Mouse (Mus musculus) CD8-positive naive resting alpha-beta T cell, adult 2 months (primary cell): ENCODE results near the gene Cntnap1.
A peak's percentile ranks its signal among the peaks of the same experiment; 100 is the strongest.

Experiments
- DNase-seq, 2 experiments: peaks; one replicate each; pipeline ENCODE4 v3.0.0; 2022; ENCODE audit warnings: low read depth in 2 of 2, low spot score in 2 of 2

Cntnap1 gene

GRCm38 (mm10) chr11:101211970-101212369 is 41.6 kb downstream of the Cntnap1 start:
- DNase-seq = peak; percentile 39 to 74

- no peak for DNase-seq
Measured at GRCm38 (mm10) chr11:101216936-101217335, 46.6 kb downstream of the Cntnap1 start.

- DNase-seq = peak; percentile 2 to 41
Measured at GRCm38 (mm10) chr11:101218436-101219055, 48.2 kb downstream of the Cntnap1 start.

DNA sequence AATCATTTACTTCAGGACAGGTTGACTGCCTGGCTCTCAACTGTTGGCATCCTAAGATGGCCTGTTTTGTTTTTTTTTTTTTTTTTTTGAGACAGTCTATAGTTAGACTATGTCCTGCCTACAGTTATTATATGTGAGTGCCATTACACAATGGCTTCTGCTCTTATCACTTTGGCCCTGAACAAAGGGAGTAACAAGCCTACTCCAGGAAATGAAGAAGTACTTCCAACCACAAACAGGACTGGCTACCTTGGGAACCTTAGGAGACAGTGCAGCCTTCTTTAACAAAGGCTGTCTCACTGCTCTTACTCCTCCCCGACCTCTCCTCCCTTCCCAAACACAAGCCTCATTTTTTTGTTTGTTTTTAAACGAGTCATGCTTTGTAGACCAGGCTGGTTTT is 50.5 kb downstream of the Cntnap1 start:
- no peak for DNase-seq

GRCm38 (mm10) chr11:101221306-101221986 is 51.1 kb downstream of the Cntnap1 start:
- DNase-seq = no peak

DNA sequence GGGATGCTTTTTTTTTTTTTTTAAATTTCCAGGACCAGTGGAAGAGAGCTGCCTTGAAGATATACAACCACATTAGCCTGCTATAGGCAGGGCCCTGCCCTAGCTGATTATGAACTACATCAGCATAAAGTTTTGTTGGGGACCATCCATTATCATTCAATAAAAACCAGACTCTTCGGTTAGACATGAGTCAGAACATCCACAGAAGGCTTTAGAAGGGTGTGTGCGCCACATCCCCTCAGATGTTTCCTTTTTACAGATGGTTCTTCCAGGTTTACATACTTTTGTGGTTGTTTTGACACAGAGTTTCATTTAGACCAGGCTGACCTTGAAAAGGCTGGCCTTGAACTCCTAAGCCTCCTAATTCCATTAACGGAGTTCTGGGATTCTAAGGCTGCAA is 54.0 kb downstream of the Cntnap1 start:
- no peak for DNase-seq

GRCm38 (mm10) chr11:101225331-101226064 is 55.2 kb downstream of the Cntnap1 start:
- no peak for DNase-seq

- peak; percentile 93 to 95 for DNase-seq
Measured at GRCm38 (mm10) chr11:101226065-101226701, 55.9 kb downstream of the Cntnap1 start, which contains the start of gene Ezh1. Gene Ezh1 (minus strand): TSS chr11:101226463.

DNA sequence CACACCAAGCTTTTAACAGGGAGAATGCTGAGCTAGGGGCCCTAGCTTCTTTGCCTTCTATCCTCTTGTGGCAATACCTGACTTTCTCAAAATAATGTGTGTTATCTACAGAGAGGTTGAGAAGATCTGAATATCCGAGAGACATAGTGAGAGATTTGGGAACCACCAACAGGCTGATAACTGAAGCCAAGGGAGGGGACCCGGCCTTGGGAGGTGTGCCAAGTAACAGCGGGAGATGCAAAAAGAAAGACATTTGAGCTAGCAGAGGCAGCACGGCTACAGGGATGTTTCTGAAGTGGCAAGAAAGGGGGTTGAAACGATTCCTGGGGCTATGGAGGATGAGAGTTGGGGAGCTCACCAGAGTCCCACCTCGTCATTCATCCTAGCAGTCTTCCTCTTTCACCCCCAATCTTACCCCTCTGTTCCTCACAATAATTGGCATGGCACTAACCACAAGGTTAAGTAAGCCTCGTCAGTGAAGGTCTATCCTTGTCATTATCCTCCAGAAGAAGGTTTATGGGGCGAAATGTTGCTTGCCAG is 59.1 kb downstream of the Cntnap1 start:
- DNase-seq = no peak

GRCm38 (mm10) chr11:101230061-101230511 is 59.8 kb downstream of the Cntnap1 start:
- DNase-seq = no peak

DNA sequence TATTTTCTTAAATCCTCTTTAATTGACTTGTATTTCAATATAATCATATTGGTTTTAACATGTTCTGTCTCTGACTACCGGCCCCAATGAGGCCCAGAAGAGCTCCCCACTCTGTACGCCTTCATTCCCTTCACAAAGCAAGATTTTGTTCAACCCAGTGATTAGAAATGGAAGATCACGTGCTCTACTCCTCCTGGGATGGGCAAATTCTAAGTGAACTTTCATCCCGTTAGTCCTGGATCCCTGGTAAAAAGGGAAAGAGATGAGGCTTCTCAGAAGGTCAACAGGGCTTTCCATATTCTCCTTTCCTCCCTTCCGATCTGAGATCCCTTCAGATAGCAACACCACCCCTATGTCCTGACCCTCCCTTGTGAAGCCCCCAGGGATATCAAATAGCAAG is 60.2 kb downstream of the Cntnap1 start:
- DNase-seq = no peak

DNA sequence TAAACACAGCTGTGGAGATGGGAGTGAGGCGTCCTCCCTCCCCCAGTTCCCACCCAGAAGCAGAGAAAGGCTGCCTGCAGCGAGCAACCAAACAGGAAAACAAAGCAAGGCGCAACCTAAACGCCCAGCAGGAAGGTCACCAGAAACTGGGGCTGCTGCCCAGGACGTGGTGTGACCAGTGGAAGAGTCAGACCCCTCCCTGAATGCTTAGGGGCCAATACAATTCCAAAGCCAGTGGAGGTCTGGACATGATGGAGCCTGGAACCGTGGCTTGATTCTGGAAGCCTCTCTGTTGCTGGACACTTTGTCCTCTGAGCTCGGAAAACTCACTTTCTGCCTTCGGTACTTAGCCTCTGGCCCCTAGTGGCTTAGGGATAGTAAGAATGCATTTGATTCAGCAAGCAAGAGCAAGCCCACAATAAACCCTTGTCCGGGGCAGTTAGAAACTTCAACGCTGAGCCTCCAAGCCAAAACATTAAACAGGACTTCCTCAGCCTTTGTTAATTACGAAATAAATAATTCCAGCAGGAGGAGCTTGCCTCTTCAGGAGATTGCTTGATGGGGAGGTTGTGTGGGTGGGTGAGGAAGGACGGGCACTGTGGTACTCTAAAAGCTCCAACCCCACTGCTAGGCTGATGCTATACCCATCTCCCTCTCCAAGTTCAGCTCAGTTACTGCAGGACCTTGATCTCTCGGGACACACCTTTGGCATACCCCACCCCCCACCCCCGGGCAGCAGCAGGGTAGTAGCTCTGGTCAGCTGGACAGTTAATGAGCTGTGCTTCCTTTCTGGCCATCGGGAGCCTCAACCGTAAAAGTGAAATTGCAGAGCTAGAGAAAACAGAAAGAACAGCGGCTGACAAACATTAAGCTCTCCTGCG is 60.9 kb downstream of the Cntnap1 start:
- no peak for DNase-seq

GRCm38 (mm10) chr11:101232010-101232839 is 61.9 kb downstream of the Cntnap1 start:
- no peak for DNase-seq

- DNase-seq = no peak
Measured at GRCm38 (mm10) chr11:101233240-101233639, 62.9 kb downstream of the Cntnap1 start.

DNA sequence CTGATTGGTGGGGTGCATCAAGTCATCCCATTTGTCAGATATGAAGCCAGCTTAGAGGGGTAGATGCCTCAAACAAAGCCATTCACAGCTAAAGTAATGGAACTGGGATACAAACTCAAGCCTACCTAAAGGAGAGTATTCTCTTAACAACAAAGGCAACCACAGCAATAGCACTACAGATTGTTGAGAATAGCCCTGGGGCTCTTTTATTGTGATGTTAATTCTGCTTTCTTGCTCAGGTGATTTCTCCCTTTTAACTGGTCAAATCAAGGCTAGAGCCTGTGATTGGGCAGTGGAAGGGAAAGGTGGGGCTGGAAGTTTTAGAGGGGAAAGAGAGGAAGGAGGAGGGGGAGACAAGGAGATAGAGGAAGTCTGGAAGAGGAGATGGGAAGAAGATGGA is 63.8 kb downstream of the Cntnap1 start:
- DNase-seq = no peak

DNA sequence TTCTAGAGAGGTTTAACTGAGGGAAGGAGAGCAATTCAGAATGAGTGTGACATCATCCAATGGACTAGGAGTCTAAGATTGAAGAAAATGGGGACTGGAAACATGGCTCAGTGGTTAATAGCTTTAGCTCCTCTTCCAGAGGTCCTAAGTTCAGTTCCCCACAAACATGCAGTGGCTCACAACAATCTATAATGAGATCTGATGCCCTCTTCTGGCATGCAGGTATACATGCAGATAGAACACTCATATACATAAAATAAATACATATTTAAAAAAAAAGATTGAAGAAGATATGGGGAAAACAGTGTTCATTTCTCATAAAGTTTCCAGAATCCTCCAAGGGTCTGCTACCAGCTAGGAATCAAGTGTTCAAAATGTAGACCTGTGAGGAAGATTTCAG is 65.1 kb downstream of the Cntnap1 start:
- DNase-seq = no peak

- no peak for DNase-seq
Measured at GRCm38 (mm10) chr11:101236782-101237181, 66.5 kb downstream of the Cntnap1 start.

GRCm38 (mm10) chr11:101238071-101238647 is 67.8 kb downstream of the Cntnap1 start:
- DNase-seq = no peak
